Comparison of ENCODE assay signal across 8 mouse cellular contexts in genomic region chr6:71543686-71544499, GRCm38 (mm10). TPM values are rescaled to one million over a fixed set of nuclear protein-coding genes. Genes with fewer than 3 reads are reported as not detected.
DNase-seq lines count a peak whose midpoint lies in the region; ATAC-seq and TF ChIP-seq lines count a peak whose summit lies in the region.

Gene Chmp3 (plus strand): TSS chr6:71543797.

- CTCF ChIA-PET in Patski (lab: Charles Lee): no interaction called here

- peak; percentile 97 for ATAC-seq in Patski
- peak; percentile 98 for ATAC-seq in hindbrain, embryonic 14.5 days (ENCODE audit: low FRiP score)

- under 1% methylated on average over 59 of the region's 59 CpGs for WGBS in hindbrain, embryonic 14.5 days

- H3K27me3 ChIP-seq in Patski: no peaks in the 10 kb centered on the region
- no peaks in the 10 kb centered on the region for H3K27me3 ChIP-seq in hindbrain, embryonic 14.5 days (ENCODE audit: control insufficient read depth, insufficient read depth, low read length)

- peak within 1 kb of the TSS; percentile 85 for H3K9ac ChIP-seq in hindbrain, embryonic 14.5 days

- peaks cover 4% of the 10 kb centered on the region for H3K4me1 ChIP-seq in hindbrain, embryonic 14.5 days (replicated peaks; ENCODE audit: control insufficient read depth, insufficient read depth, low read length)

- peak within 1 kb of the TSS; percentile 68 for H3K4me3 ChIP-seq in hindbrain, embryonic 14.5 days (replicated peaks; ENCODE audit: low read length)

- POLR2A ChIA-PET in Patski (lab: Charles Lee): interaction anchor here (1.7 to 2.0 kb wide), 2 partner anchors 9 to 10 kb away, joined by 5 to 7 read pairs; no protein-coding TSS in a partner anchor

- peak within 1 kb of the TSS; percentile 97 for H3K27ac ChIP-seq in hindbrain, embryonic 14.5 days

- in situ Hi-C loops in Patski (cut with MboI; ENCODE audit: low pct_unique_long_range_greater_than_20kb): no loop called here

- TF ChIP-seq CTCF in Patski (IDR thresholded peaks at IDR 0.05): no peak

- H3K4me2 ChIP-seq in hindbrain, embryonic 14.5 days (replicated peaks): peak within 1 kb of the TSS; percentile 78

- no peaks in the 10 kb centered on the region; the same call in 1 of the 2 replicates for H3K36me3 ChIP-seq in hindbrain, embryonic 14.5 days (replicated peaks; ENCODE audit: control insufficient read depth, insufficient read depth)

- peak; percentile 55 for DNase-seq in Patski (ENCODE audit: low read depth, low spot score)
- DNase-seq in cerebellum, postnatal 14 days: peak; percentile 97 to 98
- peak; percentile 90 to 96 for DNase-seq in frontal cortex, postnatal 25 days (ENCODE audit: low spot score in 2 of 2)
- DNase-seq in hindbrain, embryonic 14.5 days (ENCODE audit: low spot score): peak; percentile 95
- DNase-seq in layer of hippocampus, postnatal 36 days: peak; percentile 95 to 98
- peak; percentile 97 for DNase-seq in lung, postnatal 36 days
- peak; percentile 95 for DNase-seq in retina, postnatal 1 day
- peak; percentile 97 to 98 for DNase-seq in urinary bladder, adult 18-20 months (ENCODE audit: low spot score in 2 of 2)

- no peaks in the 10 kb centered on the region for H3K9me3 ChIP-seq in hindbrain, embryonic 14.5 days (ENCODE audit: control insufficient read depth, low read length)

RNA-seq across cellular contexts. Expression of gene Chmp3, which starts in this region (rescaled TPM):
- 190 TPM for polyA plus RNA-seq in Patski (2021)
- polyA plus RNA-seq in hindbrain, embryonic 14.5 days (2014; fragmentation: Nextera tagmentation; extraction: Ambion mirVana): 52.8 and 57.5 TPM in 2 replicates
- 10 to 100 TPM; 94.7 to 99.2 TPM for total RNA-seq in layer of hippocampus, postnatal 36 days (2021)

Comparison
In these comparisons a context has a peak if more than half of its experiments do, and no peak if none do; other contexts are left out.
1. Peak in every context shown above with its lines: DNase-seq, ATAC-seq, H3K4me3 ChIP-seq and H3K27ac ChIP-seq.